Mouse (Mus musculus) urinary bladder, postnatal 14 days (tissue): ENCODE measurements around the gene Orai2.
"Not testable (repeated sequence)": the region's sequence is repeated elsewhere in the genome, so short reads cannot be mapped to it uniquely, and the experiment has no call there.

Experiments used
- DNase-seq: peaks from one replicate; pipeline ENCODE4 v3.0.0; 2021; ENCODE audit warnings: low spot score

The Orai2 gene

GRCm38 (mm10) chr5:136135571-136136291 lies 34.8 kb downstream of the Orai2 start, which contains the start of the genes Lrwd1 and Alkbh4:
TSS of gene Lrwd1 (minus strand) at chr5:136136074.
TSS of gene Alkbh4 (plus strand) at chr5:136136146.
- DNase-seq: peak; percentile 97

GRCm38 (mm10) chr5:136122165-136122564 lies 48.3 kb downstream of the Orai2 start:
- no peak for DNase-seq

GRCm38 (mm10) chr5:136116784-136117112 lies 53.8 kb downstream of the Orai2 start:
- no peak for DNase-seq

- DNase-seq: peak; percentile 96
Measured at GRCm38 (mm10) chr5:136115891-136116783, 54.4 kb downstream of the Orai2 start, which contains the start of gene Polr2j. TSS of gene Polr2j (plus strand) at chr5:136116631.

- DNase-seq: not testable (repeated sequence)
Measured at GRCm38 (mm10) chr5:136113546-136113945, 57.0 kb downstream of the Orai2 start.

GRCm38 (mm10) chr5:136109042-136109441 lies 61.5 kb downstream of the Orai2 start:
- peak; percentile 18 for DNase-seq

- no peak for DNase-seq
Measured at GRCm38 (mm10) chr5:136108486-136108885, 62.0 kb downstream of the Orai2 start.

- DNase-seq: peak; percentile 18
Measured at GRCm38 (mm10) chr5:136104511-136104910, 66.0 kb downstream of the Orai2 start.

GRCm38 (mm10) chr5:136102099-136102820 lies 68.3 kb downstream of the Orai2 start:
- peak; percentile 72 for DNase-seq

- DNase-seq: no peak
Measured at GRCm38 (mm10) chr5:136098536-136098935, 72.0 kb downstream of the Orai2 start.
